Mouse (Mus musculus) hindbrain, embryonic 11.5 days (tissue): ENCODE measurements around the gene Fam186b. TPM values are rescaled to one million over a fixed set of nuclear protein-coding genes. Genes with fewer than 3 reads are reported as not detected.

ENCODE experiments used
- ATAC-seq: fragments of 200-750 bp; cut with Nextera tagmentation; 2 replicates; pipeline ENCODE4 v1.8.0; 2017; ENCODE audit warnings: mild to moderate bottlenecking, moderate TSS enrichment, moderate library complexity; ENCODE audit not compliant: low FRiP score
- DNase-seq: peaks from one replicate; pipeline ENCODE4 v3.0.0-alpha.2; 2015; ENCODE audit warnings: low spot score
- H3K27ac ChIP-seq: fragments of 300-500 bp; sonication (generic); 2 replicates; pipeline ENCODE4 v1.5.1; 2014; ENCODE audit warnings: mild to moderate bottlenecking, low read depth, low read length
- H3K27me3 ChIP-seq: fragments of 300-500 bp; sonication (generic); 2 replicates; pipeline ENCODE4 v1.6.1; 2014; ENCODE audit warnings: mild to moderate bottlenecking, low read length, moderate library complexity, mixed read lengths; ENCODE audit not compliant: control insufficient read depth, insufficient read depth
- H3K36me3 ChIP-seq: fragments of 300-500 bp; sonication (generic); 2 replicates; pipeline ENCODE4 v1.6.1; 2014; ENCODE audit warnings: mild to moderate bottlenecking, low read length, moderate library complexity, mixed read lengths; ENCODE audit not compliant: control insufficient read depth, insufficient read depth
- H3K4me1 ChIP-seq: fragments of 300-500 bp; sonication (generic); replicated peaks from 2 replicates; pipeline ENCODE4 v1.6.1; 2014; ENCODE audit warnings: low read length, mixed read lengths; ENCODE audit not compliant: control insufficient read depth, insufficient read depth
- H3K4me2 ChIP-seq: fragments of 300-500 bp; sonication (generic); replicated peaks from 2 replicates; pipeline ENCODE4 v1.6.1; 2014; ENCODE audit warnings: mild to moderate bottlenecking, low read depth, low read length
- H3K4me3 ChIP-seq: fragments of 300-500 bp; sonication (generic); 2 replicates; pipeline ENCODE4 v1.5.1; 2014; ENCODE audit warnings: low read depth, low read length
- H3K9ac ChIP-seq: fragments of 300-500 bp; sonication (generic); 2 replicates; pipeline ENCODE4 v1.6.1; 2014; ENCODE audit warnings: low read depth, low read length
- H3K9me3 ChIP-seq: fragments of 300-500 bp; sonication (generic); 2 replicates; pipeline ENCODE4 v1.6.1; 2016; ENCODE audit warnings: low read length; ENCODE audit not compliant: control insufficient read depth
- WGBS: fragments of 180-500 bp; shearing (Covaris S2); extraction: QIAGEN DNeasy Blood & Tissue Kit; methylation state at CpG from one replicate; pipeline ENCODE4 v1.1.7; 2014; 5-methylcytosine and 5-hydroxymethylcytosine counted together
- polyA plus RNA-seq: library from polyadenylated mRNA; unstranded; fragments of >200 nt; fragmentation: Nextera tagmentation; extraction: Ambion mirVana; gene quantifications from 2 replicates; pipeline ENCODE4 v1.2.1, GENCODE M21; 2014

The Fam186b gene
- polyA plus RNA-seq, 1 experiment from 2014 or later = 0.29 TPM

DNA sequence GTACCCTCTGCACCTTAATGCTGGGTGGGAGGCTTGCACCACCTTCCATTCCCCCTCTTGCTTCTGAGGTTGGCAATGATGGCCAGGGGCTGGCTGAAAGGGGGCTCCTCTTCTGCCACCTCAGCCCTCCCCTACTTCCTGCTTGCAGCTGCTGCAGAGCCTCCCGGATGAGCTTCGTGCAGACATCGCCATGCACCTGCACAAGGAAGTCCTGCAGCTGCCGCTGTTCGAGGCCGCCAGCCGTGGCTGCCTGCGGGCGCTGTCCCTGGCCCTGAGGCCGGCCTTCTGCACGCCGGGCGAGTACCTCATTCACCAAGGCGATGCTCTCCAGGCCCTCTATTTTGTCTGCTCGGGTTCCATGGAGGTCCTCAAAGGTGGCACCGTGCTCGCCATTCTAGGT lies 62.0 kb downstream of the Fam186b start:
- no peak for ATAC-seq
- H3K4me1 ChIP-seq = 0 out of 2 replicates have a peak, but pooled peaks cover 2% of the 10 kb centered on the region
- peaks cover 8% of the 10 kb centered on the region; the same call in 1 of the 2 replicates for H3K27me3 ChIP-seq

DNA sequence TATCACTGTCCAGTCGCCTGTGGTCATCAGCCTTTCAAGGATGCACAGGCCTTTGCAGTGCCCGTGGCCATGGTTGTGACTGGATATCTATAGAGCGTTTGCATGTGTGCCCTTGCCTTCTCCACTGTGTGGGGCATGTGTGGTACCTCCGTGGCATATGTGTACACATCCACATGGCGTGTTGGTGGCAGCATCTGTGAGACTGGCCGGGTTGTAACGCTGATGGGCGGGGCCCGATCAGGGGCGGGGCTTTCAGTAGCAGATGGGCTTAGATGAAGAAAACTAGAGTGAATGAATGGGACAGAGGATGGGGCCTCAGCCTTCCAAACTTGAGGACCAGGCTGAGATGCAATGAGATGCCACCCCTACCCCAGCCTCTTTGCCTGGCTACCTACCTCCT lies 63.7 kb downstream of the Fam186b start:
- Histone ChIP-seq H3K27ac (no peak overlapping the region), H3K4me1 (0 out of 2 replicates have a peak, but pooled peaks cover 2% of the 10 kb centered on the region), H3K9me3 (no peaks in the 10 kb centered on the region), H3K27me3 (peaks cover 23% of the 10 kb centered on the region), H3K36me3 (no peaks in the 10 kb centered on the region), H3K4me2 (no peak overlapping the region), H3K4me3 (no peak overlapping the region), H3K9ac (no peak overlapping the region)
- ATAC-seq (no peak), DNase-seq (no peak)
- 73% methylated on average over 10 of the region's 10 CpGs for WGBS

More for the DNA sequence above, 62.0 kb downstream of the Fam186b start:
- Histone ChIP-seq H3K9ac (no peak overlapping the region), H3K36me3 (no peaks in the 10 kb centered on the region), H3K9me3 (no peaks in the 10 kb centered on the region), H3K4me3 (no peak overlapping the region), H3K27ac (no peak overlapping the region), H3K4me2 (no peak overlapping the region)
- no peak for DNase-seq
- WGBS = 63% methylated on average over 17 of the region's 17 CpGs

DNA sequence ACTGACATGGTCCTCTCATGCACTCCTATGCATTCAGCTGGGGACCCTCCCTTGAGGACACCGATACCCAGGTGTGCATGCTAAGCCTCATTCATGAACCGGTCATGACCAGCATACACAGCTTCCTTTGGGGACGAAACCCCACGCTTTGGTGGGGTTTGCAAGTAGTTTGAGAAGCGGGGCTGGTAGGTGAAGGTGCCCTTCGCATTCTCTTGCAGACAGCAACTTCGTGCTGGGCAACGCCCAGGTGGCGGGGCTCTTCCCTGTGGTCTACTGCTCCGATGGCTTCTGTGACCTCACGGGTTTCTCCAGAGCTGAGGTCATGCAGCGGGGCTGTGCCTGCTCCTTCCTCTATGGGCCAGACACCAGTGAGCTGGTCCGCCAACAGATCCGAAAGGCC lies 69.6 kb downstream of the Fam186b start:
- H3K4me2 ChIP-seq = no peak overlapping the region
- no peaks in the 10 kb centered on the region for H3K36me3 ChIP-seq
- DNase-seq = peak; percentile 24
- WGBS = 18% methylated on average over 14 of the region's 14 CpGs
- H3K27ac ChIP-seq = no peak overlapping the region
- peaks cover 19% of the 10 kb centered on the region for H3K4me1 ChIP-seq
- H3K9ac ChIP-seq = no peak overlapping the region
- H3K4me3 ChIP-seq = no peak overlapping the region
- no peaks in the 10 kb centered on the region for H3K9me3 ChIP-seq
- ATAC-seq = no peak
- peaks cover 76% of the 10 kb centered on the region for H3K27me3 ChIP-seq

DNA sequence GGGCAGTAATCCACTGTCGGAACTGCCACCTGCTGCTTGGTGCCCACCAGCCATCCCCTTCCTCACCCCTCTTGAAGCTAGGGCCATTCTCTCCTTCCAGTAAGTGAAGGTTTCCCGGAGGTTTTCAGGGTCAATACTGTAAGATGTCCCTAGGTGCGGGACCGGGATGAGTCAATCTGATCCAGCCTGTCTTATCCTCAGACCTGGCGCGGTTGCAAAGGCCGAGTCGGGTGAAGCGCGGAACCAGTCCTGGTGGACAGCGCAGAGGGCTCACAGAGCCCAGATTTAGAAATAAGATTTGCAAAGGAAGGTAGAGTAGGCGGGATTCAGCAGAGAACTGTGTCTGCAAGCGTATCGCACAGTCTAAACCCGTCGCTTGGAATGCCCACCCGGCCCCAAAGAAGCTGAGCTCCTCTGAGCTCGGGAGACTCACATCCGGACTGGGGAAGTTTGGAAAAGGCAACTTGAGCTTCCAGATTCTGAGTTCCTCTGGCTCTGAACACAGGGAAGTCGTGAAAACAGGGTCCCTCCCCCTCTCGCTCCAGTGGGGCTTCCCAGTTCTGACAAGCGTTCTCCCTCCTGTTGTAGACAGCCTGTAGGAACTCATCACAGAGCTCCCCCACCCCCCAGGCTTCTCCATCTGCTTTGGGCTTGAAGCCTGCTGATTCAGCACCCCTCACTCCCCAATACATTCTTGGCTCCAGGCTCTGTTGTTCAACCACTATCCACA lies 70.4 kb downstream of the Fam186b start:
- Histone ChIP-seq H3K4me3 (peak overlapping the region; percentile 33), H3K4me2 (peak overlapping the region; percentile 56; the same call in 1 of the 2 replicates), H3K9me3 (no peaks in the 10 kb centered on the region), H3K4me1 (peaks cover 19% of the 10 kb centered on the region), H3K36me3 (no peaks in the 10 kb centered on the region), H3K9ac (no peak overlapping the region), H3K27ac (no peak overlapping the region), H3K27me3 (peaks cover 76% of the 10 kb centered on the region)
- no peak for ATAC-seq
- 2% methylated on average over 22 of the region's 22 CpGs for WGBS
- peak; percentile 56 for DNase-seq

DNA sequence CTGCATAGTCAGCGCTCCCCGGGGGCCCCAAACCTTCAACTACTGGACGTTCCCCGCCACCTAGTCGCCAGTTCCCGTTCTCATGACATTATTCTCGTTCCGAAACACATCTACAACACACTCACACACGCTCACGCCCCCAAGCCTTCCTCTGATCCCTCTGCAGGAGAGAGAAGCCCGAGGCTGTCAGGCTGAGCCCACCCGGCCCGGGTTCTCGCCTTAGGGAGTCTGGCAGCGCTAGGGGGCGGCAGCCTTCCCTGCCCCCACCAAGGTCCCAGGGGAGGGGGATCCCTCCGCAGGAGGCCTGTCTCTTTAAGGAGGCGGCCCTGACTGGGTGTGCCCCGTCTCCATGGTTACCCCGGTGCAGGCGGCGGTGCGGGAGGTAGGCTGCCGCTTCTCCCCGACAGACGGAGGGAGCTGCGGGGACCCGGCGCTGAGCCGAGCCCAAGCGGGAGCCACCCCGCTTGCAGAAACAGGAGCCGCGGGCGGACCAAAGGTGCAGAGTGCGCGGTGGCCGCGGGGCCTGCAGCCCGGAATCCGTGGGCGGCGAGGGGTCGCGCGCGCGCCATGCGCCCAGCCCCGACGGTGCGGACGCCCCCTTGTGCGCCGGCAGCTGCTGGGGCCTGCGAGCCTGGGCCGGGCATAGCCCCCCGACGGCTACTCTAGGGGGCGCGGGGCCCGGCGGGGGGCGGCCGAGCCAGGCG lies 71.3 kb downstream of the Fam186b start, which contains the start of gene Kcnh3:
Kcnh3 (plus strand) TSS at position 654 of the 704 bp plus-strand sequence.
- ATAC-seq (no peak), DNase-seq (no peak)
- Histone ChIP-seq H3K9me3 (no peaks in the 10 kb centered on the region), H3K4me3 (peak within 1 kb of the TSS; percentile 33), H3K4me2 (peak within 1 kb of the TSS; percentile 56), H3K27ac (no peak within 1 kb of the TSS), H3K4me1 (peaks cover 19% of the 10 kb centered on the region), H3K36me3 (no peaks in the 10 kb centered on the region), H3K9ac (peak within 1 kb of the TSS; percentile 11; the same call in 1 of the 2 replicates), H3K27me3 (peaks cover 77% of the 10 kb centered on the region)
- under 1% methylated on average over 57 of the region's 66 CpGs for WGBS

DNA sequence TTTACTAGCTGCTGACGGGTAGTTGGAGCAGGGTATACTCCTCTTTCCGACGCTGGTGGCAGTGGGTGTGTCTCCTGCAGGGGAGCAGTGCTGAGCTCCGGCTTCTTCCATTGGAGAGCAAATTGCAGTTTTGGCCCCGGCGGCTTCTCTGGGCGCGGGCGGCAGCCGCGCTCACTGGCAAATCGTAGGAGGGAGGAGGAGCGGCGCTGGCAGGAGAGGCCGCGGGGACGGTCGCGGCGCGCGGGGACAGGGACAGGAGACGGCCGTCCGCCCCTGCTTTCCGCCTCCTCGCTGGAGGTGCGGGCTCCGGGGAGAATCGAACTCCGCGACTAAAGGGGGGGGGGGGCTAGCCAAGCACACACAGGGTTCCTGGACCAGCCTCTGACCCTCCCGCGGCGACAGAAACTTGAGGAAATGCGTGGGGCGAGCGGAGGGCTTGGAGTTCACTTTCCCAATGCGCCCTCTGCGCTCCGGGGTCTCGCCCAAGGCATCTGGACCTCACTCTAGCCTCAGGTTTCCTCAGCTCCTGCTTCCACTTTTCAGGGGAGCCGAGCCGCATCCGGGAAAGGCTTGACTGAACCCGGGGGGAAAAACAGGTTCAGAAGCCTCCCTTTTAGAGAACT lies 72.0 kb downstream of the Fam186b start:
- DNase-seq (peak; percentile 68), ATAC-seq (no peak)
- peaks cover 19% of the 10 kb centered on the region for H3K4me1 ChIP-seq
- H3K9ac ChIP-seq = peak overlapping the region; percentile 11; the same call in 1 of the 2 replicates
- H3K36me3 ChIP-seq = no peaks in the 10 kb centered on the region
- under 1% methylated on average over 41 of the region's 46 CpGs for WGBS
- peak overlapping the region; percentile 33 for H3K4me3 ChIP-seq
- H3K27ac ChIP-seq = no peak overlapping the region
- peaks cover 76% of the 10 kb centered on the region for H3K27me3 ChIP-seq
- H3K4me2 ChIP-seq = peak overlapping the region; percentile 56
- no peaks in the 10 kb centered on the region for H3K9me3 ChIP-seq

DNA sequence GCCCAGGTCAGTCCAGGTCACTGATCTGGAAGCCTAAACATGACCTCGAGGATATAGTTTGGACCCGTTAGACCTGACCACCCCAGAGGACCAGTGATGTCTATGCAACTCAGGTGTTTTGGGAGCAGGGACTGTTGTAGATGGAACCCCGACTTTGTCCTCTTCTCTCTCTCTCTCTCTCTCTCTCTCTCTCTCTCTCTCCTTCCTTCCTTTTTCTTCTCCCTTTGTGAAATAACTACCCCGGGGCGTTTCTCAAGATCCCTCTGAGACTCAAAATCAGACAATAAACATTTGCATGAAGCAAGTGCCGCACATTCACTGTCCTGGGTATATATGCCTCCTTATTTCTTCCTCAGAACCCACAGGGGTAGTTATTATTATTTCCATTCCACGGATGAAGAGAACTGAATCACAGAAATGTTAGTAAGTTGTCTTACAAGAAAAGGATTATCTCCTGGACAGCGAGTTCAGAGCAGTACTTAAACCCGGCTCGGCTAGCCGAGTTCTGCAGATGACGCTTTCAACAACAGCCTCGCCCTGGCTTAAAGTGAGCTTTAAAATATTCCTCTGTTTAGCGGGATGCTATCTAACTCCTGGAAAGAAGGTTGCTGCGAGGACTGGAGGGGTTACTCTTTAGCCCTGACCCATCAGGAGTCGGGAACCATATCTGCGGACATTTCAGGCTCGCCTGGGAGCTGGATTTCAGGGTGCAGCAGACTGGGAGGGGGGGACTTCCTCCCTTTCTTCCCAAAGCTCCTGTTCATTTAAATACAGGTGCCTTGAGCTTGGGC lies 72.7 kb downstream of the Fam186b start:
- no peaks in the 10 kb centered on the region for H3K36me3 ChIP-seq
- 7% methylated on average over 18 of the region's 18 CpGs for WGBS
- peaks cover 71% of the 10 kb centered on the region for H3K27me3 ChIP-seq
- H3K4me2 ChIP-seq = peak overlapping the region; percentile 56
- H3K9me3 ChIP-seq = no peaks in the 10 kb centered on the region
- H3K4me1 ChIP-seq = peaks cover 19% of the 10 kb centered on the region
- no peak overlapping the region; the same call in 1 of the 2 replicates for H3K9ac ChIP-seq
- H3K4me3 ChIP-seq = peak overlapping the region; percentile 33
- DNase-seq (no peak), ATAC-seq (no peak)
- H3K27ac ChIP-seq = no peak overlapping the region

DNA sequence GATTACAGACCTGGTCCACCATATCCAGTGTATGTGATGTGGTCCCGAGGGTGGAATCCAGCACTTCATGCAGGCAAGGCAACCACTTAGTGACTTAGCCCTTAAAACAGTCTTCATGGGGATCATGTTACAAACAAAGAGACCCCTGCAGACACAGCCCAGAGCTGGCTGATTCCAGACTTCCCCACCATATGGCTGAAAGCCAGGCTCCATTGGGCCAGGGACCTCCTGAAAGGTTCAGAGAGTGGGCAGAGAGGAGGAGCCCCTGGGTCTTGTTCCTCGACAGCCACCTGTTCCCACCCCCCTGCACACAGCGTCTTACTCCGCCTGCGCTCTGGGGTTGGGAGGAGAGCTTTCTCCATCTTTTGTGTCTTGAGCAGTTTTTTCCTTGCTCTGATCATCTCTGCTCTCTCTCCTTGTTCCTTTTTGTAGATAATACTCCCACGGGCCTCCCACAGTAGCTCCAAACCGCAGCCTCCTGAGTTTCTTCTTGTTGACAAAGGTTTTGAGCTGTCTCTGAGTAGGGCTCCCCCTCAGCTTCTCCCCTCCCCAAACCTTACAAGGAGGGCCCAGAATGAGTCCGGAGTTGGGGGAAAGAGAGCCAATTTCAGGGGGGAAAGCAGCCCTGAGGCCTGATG lies 74.3 kb downstream of the Fam186b start:
- Histone ChIP-seq H3K4me1 (peaks cover 19% of the 10 kb centered on the region), H3K4me3 (no peak overlapping the region), H3K27ac (no peak overlapping the region), H3K27me3 (peaks cover 55% of the 10 kb centered on the region), H3K9me3 (no peaks in the 10 kb centered on the region), H3K36me3 (no peaks in the 10 kb centered on the region), H3K9ac (no peak overlapping the region), H3K4me2 (no peak overlapping the region)
- ATAC-seq (no peak), DNase-seq (peak; percentile 45)
- 7% methylated on average over 8 of the region's 8 CpGs for WGBS
